Mouse (Mus musculus): Measurements from ENCODE around the gene Ddx58. TPM values are rescaled to one million over a fixed set of nuclear protein-coding genes. Genes with fewer than 3 reads are reported as not detected.

Ddx58 gene
- 79.0 TPM for polyA plus RNA-seq (2017; shearing (Covaris generic))

GRCm38 (mm10) chr4:40239409-40240271 lies at the start of gene Ddx58:
TSS of gene Ddx58 (minus strand) at chr4:40239828.

GRCm38 (mm10) chr4:40279276-40279900 lies 39.8 kb upstream of the Ddx58 start, which contains the start of gene Ndufb6:
TSS of gene Ndufb6 (minus strand) at chr4:40279421.

GRCm38 (mm10) chr4:40269430-40270032 lies 29.9 kb upstream of the Ddx58 start, which contains the start of the genes Smim27 and Topors:
TSS of gene Smim27 (plus strand) at chr4:40269579.
TSS of gene Topors (minus strand) at chr4:40269850.

Other genes with a start within 250 kb of the Ddx58 start
- gene Aco1, start 96.7 kb downstream of the Ddx58 start, polyA plus RNA-seq (2017; shearing (Covaris generic)), result 19.2 TPM
- gene Smim27, start 29.8 kb upstream of the Ddx58 start, polyA plus RNA-seq (2017; shearing (Covaris generic)), result 50.3 TPM
- gene Topors, start 30.0 kb upstream of the Ddx58 start, polyA plus RNA-seq (2017; shearing (Covaris generic)), result 52.3 TPM
- gene Ndufb6, start 39.6 kb upstream of the Ddx58 start, polyA plus RNA-seq (2017; shearing (Covaris generic)), result 64.3 TPM
- gene Tmem215, start 232.4 kb upstream of the Ddx58 start, polyA plus RNA-seq (2017; shearing (Covaris generic)), result 0.10 TPM